Mouse (Mus musculus) hindbrain, embryonic 11.5 days (tissue): ENCODE results near the gene G6pc3. TPM values are rescaled to one million over a fixed set of nuclear protein-coding genes. Genes with fewer than 3 reads are reported as not detected.

Source experiments
- ATAC-seq: fragments of 200-750 bp; cut with Nextera tagmentation; 2 replicates; pipeline ENCODE4 v1.8.0; 2017; ENCODE audit warnings: mild to moderate bottlenecking, moderate TSS enrichment, moderate library complexity; ENCODE audit not compliant: low FRiP score
- DNase-seq: peaks from one replicate; pipeline ENCODE4 v3.0.0-alpha.2; 2015; ENCODE audit warnings: low spot score
- H3K27ac ChIP-seq: fragments of 300-500 bp; sonication (generic); 2 replicates; pipeline ENCODE4 v1.5.1; 2014; ENCODE audit warnings: mild to moderate bottlenecking, low read depth, low read length
- H3K27me3 ChIP-seq: fragments of 300-500 bp; sonication (generic); 2 replicates; pipeline ENCODE4 v1.6.1; 2014; ENCODE audit warnings: mild to moderate bottlenecking, low read length, moderate library complexity, mixed read lengths; ENCODE audit not compliant: control insufficient read depth, insufficient read depth
- H3K36me3 ChIP-seq: fragments of 300-500 bp; sonication (generic); 2 replicates; pipeline ENCODE4 v1.6.1; 2014; ENCODE audit warnings: mild to moderate bottlenecking, low read length, moderate library complexity, mixed read lengths; ENCODE audit not compliant: control insufficient read depth, insufficient read depth
- H3K4me1 ChIP-seq: fragments of 300-500 bp; sonication (generic); replicated peaks from 2 replicates; pipeline ENCODE4 v1.6.1; 2014; ENCODE audit warnings: low read length, mixed read lengths; ENCODE audit not compliant: control insufficient read depth, insufficient read depth
- H3K4me2 ChIP-seq: fragments of 300-500 bp; sonication (generic); replicated peaks from 2 replicates; pipeline ENCODE4 v1.6.1; 2014; ENCODE audit warnings: mild to moderate bottlenecking, low read depth, low read length
- H3K4me3 ChIP-seq: fragments of 300-500 bp; sonication (generic); 2 replicates; pipeline ENCODE4 v1.5.1; 2014; ENCODE audit warnings: low read depth, low read length
- H3K9ac ChIP-seq: fragments of 300-500 bp; sonication (generic); 2 replicates; pipeline ENCODE4 v1.6.1; 2014; ENCODE audit warnings: low read depth, low read length
- H3K9me3 ChIP-seq: fragments of 300-500 bp; sonication (generic); 2 replicates; pipeline ENCODE4 v1.6.1; 2016; ENCODE audit warnings: low read length; ENCODE audit not compliant: control insufficient read depth
- WGBS: fragments of 180-500 bp; shearing (Covaris S2); extraction: QIAGEN DNeasy Blood & Tissue Kit; methylation state at CpG from one replicate; pipeline ENCODE4 v1.1.7; 2014; 5-methylcytosine and 5-hydroxymethylcytosine counted together
- polyA plus RNA-seq: library from polyadenylated mRNA; unstranded; fragments of >200 nt; fragmentation: Nextera tagmentation; extraction: Ambion mirVana; gene quantifications from 2 replicates; pipeline ENCODE4 v1.2.1, GENCODE M21; 2014

G6pc3 gene
- polyA plus RNA-seq, 1 experiment from 2014 or later, result 31.9 TPM

GRCm38 (mm10) chr11:102240636-102241035 lies 51.2 kb downstream of the G6pc3 start:
- H3K9ac ChIP-seq, result no peak overlapping the region
- no peaks in the 10 kb centered on the region for H3K27me3 ChIP-seq
- no peak overlapping the region for H3K27ac ChIP-seq
- H3K4me3 ChIP-seq, result no peak overlapping the region
- 82% methylated on average over 6 of the region's 6 CpGs for WGBS
- DNase-seq (no peak), ATAC-seq (no peak)
- no peak overlapping the region for H3K4me2 ChIP-seq
- no peaks in the 10 kb centered on the region for H3K9me3 ChIP-seq
- H3K4me1 ChIP-seq, result peaks cover 2% of the 10 kb centered on the region; the same call in 1 of the 2 replicates
- H3K36me3 ChIP-seq, result no peaks in the 10 kb centered on the region

- DNase-seq, result no peak
- H3K9me3 ChIP-seq, result no peaks in the 10 kb centered on the region
- no peak overlapping the region for H3K4me3 ChIP-seq
- H3K9ac ChIP-seq, result no peak overlapping the region
- WGBS, result 91% methylated on average over 5 of the region's 5 CpGs
- H3K4me1 ChIP-seq, result peaks cover 2% of the 10 kb centered on the region; the same call in 1 of the 2 replicates
- H3K4me2 ChIP-seq, result no peak overlapping the region
- H3K27ac ChIP-seq, result no peak overlapping the region
- no peak for ATAC-seq
- no peaks in the 10 kb centered on the region for H3K36me3 ChIP-seq
- no peaks in the 10 kb centered on the region for H3K27me3 ChIP-seq
These were observed 51.8 kb downstream of the G6pc3 start for GRCm38 (mm10) chr11:102241246-102241645.

GRCm38 (mm10) chr11:102241874-102242273 lies 52.5 kb downstream of the G6pc3 start:
- DNase-seq, result no peak
- no peak overlapping the region for H3K27ac ChIP-seq
- no peaks in the 10 kb centered on the region for H3K36me3 ChIP-seq
- no peaks in the 10 kb centered on the region for H3K9me3 ChIP-seq
- peaks cover 2% of the 10 kb centered on the region; the same call in 1 of the 2 replicates for H3K4me1 ChIP-seq
- H3K9ac ChIP-seq, result no peak overlapping the region
- no peak overlapping the region for H3K4me3 ChIP-seq
- H3K27me3 ChIP-seq, result no peaks in the 10 kb centered on the region
- WGBS, result 55% methylated on average over 5 of the region's 5 CpGs
- H3K4me2 ChIP-seq, result no peak overlapping the region
- ATAC-seq, result no peak

Other genes with a start within 250 kb of the G6pc3 start
- gene Sost, start 222.6 kb upstream of the G6pc3 start, polyA plus RNA-seq, result 0.11 and 0.31 TPM in 2 replicates
- gene Cfap97d1, start 205.3 kb upstream of the G6pc3 start, polyA plus RNA-seq, result not detected in 2 replicates
- gene Dusp3, start 202.6 kb upstream of the G6pc3 start, polyA plus RNA-seq, result 11.4 and 12.1 TPM in 2 replicates
- gene Mpp3, start 161.2 kb upstream of the G6pc3 start, polyA plus RNA-seq, result 23.3 and 26.5 TPM in 2 replicates
- 0.09 and 0.13 TPM in 2 replicates for gene Cd300lg, start 148.1 kb upstream of the G6pc3 start, polyA plus RNA-seq
- gene Mpp2, start 101.1 kb upstream of the G6pc3 start, polyA plus RNA-seq, result 9.8 and 11.7 TPM in 2 replicates
- gene Ppy, start 88.3 kb upstream of the G6pc3 start, polyA plus RNA-seq, result not detected in 2 replicates
- 1.7 and 2.7 TPM in 2 replicates for gene Pyy, start 81.8 kb upstream of the G6pc3 start, polyA plus RNA-seq
- gene Nags, start 44.1 kb upstream of the G6pc3 start, polyA plus RNA-seq, result 0.14 TPM in 1 of 2 replicates, not detected in the other
- gene Tmem101, start 33.2 kb upstream of the G6pc3 start, polyA plus RNA-seq, result 33.2 and 34.4 TPM in 2 replicates
- gene Lsm12, start 4.3 kb upstream of the G6pc3 start, polyA plus RNA-seq, result 76.0 and 80.1 TPM in 2 replicates
- gene Hdac5, start 40.5 kb downstream of the G6pc3 start, polyA plus RNA-seq, result 32.2 and 36.6 TPM in 2 replicates
- 13.2 and 14.0 TPM in 2 replicates for gene BC030867, start 59.3 kb downstream of the G6pc3 start, polyA plus RNA-seq
- 0.06 and 0.08 TPM in 2 replicates for gene Asb16, start 79.1 kb downstream of the G6pc3 start, polyA plus RNA-seq
- gene Tmub2, start 95.3 kb downstream of the G6pc3 start, polyA plus RNA-seq, result 64.0 and 65.2 TPM in 2 replicates
- 17.5 and 22.0 TPM in 2 replicates for gene Atxn7l3, start 107.0 kb downstream of the G6pc3 start, polyA plus RNA-seq
- gene Ubtf, start 130.1 kb downstream of the G6pc3 start, polyA plus RNA-seq, result 82.1 and 83.4 TPM in 2 replicates
- gene Slc4a1, start 176.6 kb downstream of the G6pc3 start, polyA plus RNA-seq, result 25.8 and 28.1 TPM in 2 replicates
- 43.3 and 47.8 TPM in 2 replicates for gene Rundc3a, start 203.8 kb downstream of the G6pc3 start, polyA plus RNA-seq
- gene Slc25a39, start 218.3 kb downstream of the G6pc3 start, polyA plus RNA-seq, result 152 and 166 TPM in 2 replicates
- 43.3 and 47.2 TPM in 2 replicates for gene Grn, start 240.7 kb downstream of the G6pc3 start, polyA plus RNA-seq